Mouse (Mus musculus) cerebellum, postnatal 25 days (tissue): ENCODE measurements at regions not wholly inside any gene's neighbourhood (a gene's known extent, or its start where the extent isn't known, plus 50 kb on each side); places are given as distances from the start of the nearest gene placed in this dataset.

Experiments
- DNase-seq, 2 experiments: peaks; one replicate each; pipeline ENCODE4 v3.0.0; 2021; ENCODE audit warnings: mixed read lengths in 2 of 2

DNA sequence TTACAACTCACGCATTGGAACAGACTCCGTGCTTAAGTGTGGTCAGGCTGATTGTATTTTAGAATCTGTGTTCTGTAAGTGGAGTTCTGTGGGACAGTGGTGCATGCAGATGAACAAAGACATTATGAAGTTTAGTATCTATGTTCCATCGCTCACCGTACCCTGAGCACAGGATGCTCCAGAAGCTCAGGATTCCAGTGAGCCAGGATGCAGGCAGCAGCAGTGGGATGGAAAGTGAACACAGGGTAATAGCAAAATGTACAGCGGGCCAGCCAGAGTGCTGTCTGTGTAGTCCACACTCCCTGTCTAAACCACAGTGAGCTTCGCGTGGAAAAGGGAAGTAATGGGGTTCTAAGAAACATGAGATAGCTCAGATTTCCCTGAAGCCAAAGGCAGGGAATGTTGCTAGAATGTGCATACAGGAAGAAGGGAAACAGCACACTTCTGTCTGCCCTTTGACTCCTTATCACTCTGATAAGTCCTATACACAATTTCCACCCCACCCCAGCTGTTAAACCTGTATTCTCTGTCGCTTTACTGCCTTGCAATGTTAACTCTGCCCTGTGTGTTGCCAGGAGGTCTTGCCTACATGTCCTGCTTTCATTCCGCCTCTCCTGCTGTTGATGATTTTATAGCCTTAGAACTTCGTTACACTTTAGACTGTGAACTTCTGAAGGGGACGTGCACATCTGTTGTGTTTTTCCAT is 178.3 kb upstream of the Btg1 start:
- no peak for DNase-seq

GRCm38 (mm10) chr10:96442165-96442564 is 174.6 kb upstream of the Btg1 start:
- DNase-seq = no peak

GRCm38 (mm10) chr10:96450266-96450665 is 166.5 kb upstream of the Btg1 start:
- no peak for DNase-seq

GRCm38 (mm10) chr10:96454857-96455256 is 161.9 kb upstream of the Btg1 start:
- DNase-seq = no peak

DNA sequence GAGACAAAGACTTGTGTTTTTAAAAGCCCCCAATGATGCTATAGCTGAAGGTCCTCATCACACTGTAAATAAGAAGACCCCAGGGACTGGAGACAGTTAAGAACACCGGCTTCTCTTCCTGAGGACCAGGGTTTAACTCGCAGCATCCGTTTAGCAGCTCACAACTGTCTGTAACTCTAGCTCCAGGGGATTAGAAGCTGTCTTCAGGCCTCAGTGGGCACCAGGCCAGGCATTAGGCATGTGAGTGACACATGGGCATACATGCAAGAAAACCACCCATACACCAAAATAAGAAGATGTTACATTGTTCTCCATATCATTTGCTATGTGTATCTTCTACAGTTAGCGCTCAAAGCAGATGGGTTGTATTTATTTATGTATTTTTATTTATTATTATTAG is 158.3 kb upstream of the Btg1 start:
- peak in 1 of 2 experiments; percentile 16 for DNase-seq

GRCm38 (mm10) chr10:96459186-96459585 is 157.6 kb upstream of the Btg1 start:
- no peak for DNase-seq

DNA sequence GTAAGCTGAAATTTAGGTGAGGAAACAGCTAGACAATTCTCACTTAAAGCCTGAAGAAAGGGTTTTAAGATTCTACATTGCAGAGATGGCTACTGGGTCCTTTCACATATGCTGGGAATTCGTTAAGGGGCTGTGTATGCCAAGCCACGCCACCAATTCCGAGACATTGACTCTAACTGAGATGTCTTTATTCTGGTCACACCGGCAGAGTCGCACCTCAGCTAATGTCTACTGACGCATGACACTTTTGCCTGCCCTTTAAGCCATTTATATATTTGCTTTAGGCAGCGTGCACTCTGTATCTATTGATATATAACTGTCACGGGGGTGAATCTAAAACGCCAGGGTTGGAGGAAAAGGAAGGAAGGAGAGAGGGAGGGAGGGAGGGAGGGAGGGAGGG is 156.7 kb upstream of the Btg1 start:
- no peak for DNase-seq

- DNase-seq = peak in 1 of 2 experiments; percentile 16
Observed at GRCm38 (mm10) chr10:96460617-96461338, 156.0 kb upstream of the Btg1 start.

GRCm38 (mm10) chr10:96465967-96466366 is 150.8 kb upstream of the Btg1 start:
- no peak for DNase-seq

GRCm38 (mm10) chr10:96466845-96467244 is 150.0 kb upstream of the Btg1 start:
- no peak for DNase-seq

- DNase-seq = no peak
Observed at GRCm38 (mm10) chr10:96467661-96468060, 149.1 kb upstream of the Btg1 start.

DNA sequence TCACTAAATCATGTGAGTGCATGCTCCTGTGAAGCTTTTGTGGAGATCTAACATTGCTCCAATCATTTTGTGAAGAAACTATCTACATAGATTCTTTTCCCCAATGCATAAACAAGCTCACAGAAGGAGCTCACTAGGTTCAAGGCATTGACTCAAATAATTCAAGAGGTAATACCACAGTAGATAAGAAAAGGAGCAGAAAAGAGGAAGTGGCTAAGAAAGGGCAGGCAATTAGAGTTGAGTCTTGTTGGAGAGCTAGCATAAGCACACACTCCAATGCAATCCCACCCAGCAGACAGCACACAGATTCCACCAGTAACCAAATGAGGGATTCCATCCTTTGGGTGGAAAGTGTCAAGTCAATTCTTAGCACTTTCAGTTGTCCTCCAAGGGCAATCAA is 145.3 kb upstream of the Btg1 start:
- DNase-seq = no peak

DNA sequence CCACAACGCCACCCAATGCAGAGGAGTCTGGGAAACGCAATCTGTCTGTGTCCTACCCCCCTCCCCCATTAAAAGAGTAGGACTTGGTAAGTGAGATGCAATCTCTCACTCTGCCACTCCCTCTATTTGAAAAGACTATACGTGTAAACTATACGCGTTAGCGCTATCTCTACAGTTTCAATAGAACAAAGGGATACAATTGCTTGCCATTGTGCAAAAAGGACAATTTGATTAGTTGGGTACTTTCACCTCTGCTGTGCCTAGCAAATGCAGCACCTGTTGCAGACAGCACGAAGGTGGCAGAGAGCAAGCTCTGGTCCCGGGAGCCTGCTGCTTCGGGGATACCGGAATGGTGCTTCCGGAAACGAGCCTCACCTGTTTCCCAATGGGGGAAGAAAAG is 137.5 kb upstream of the Btg1 start:
- DNase-seq = no peak

DNA sequence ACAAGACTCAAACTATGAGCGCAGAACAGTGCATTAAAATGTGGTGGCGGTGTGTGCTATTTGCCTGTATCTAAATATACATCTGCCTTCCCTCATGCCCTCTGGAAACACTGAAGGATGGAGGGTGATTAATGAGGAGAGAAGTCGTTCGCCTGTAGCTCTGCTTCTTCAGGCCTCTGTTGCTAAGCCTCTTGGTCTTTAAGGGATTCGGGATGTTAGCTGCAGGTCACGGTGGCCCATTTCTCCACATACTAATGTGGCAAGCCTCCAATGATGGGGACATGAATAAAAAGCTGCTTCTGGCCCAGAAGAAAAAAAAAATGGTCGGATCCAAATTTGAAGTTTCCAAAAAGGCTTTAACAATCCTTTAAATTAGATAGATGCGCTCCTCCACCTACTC is 137.0 kb upstream of the Btg1 start:
- no peak for DNase-seq

DNA sequence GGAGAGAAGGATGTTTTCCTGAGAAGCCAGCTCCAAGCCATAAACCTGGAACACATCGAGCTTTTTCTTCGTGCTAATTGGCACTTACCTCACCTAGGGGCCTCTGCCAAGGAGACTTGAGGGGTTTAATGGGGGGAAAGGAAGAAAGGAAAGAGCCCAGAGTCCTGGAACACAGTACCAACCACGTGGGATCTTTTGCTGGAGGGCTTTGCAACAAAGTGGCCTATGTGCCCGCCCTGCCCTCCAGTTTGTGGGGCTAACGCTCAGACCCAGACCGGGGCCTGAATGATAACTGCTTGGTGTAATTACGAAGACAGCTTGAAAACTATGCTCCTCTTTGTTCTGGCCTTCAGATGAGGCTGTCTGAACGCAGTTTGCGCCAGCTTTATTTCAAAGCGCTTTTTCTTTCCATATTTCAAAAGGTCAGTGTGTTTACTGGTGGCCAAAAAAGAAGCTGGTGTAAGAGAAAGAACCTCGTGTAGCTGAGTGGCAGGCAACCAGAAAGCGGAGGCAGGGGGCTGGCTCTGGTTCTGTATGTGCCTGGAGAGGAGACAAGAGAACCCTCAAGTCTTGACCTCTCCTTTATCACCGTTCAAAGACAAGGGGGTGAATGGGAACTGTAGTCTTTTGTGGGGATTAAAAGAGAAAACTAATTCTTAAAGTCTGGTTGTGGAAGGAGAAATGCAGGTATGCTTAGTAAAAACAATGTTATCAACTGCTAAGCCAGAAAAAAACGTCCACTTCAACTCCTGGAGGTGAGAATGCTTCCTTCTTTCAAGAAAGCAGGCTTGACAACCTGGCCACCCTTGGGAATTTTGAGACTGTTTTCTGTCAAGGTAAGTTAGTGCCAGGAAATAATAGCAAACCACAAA is 136.1 kb upstream of the Btg1 start:
- peak; percentile 25 to 31 for DNase-seq

DNA sequence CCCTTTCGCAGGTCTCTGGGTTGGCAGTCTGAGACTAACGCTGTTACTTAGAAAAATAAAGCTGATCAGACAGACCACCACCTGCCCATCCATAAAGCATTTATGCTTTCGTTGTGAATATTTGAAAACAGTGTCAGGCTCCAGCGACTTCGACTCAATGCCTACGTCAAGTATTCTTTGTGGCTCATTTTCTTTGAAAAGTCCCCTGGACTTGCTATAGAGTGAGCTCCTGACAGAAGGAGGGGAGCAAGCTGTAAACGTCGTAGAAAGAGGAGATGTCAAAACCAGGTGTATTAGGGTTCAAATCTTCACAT is 135.5 kb upstream of the Btg1 start:
- no peak for DNase-seq

- no peak for DNase-seq
Observed at GRCm38 (mm10) chr10:96486724-96487123, 130.1 kb upstream of the Btg1 start.

DNA sequence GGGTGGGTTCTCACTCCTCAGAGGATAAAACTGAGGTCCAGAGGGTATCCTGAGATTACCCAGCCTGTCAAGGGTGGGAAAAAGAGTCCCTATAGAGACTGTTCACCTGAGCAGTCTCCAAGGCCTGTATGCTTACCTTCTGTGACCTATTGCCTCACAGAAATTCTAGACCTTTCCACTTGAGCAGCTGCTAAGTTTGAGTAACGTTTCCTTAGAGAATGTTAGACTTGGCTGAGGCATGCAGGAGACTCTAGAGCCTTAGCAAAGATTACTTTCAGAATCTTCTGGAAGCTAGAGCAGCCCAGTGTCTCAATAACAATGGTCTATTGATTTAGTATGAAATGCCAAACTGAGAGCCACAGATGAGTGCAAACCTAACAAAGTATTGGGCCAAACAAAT is 123.1 kb upstream of the Btg1 start:
- no peak for DNase-seq

- DNase-seq = no peak
Observed at GRCm38 (mm10) chr10:96496700-96497099, 120.1 kb upstream of the Btg1 start.

DNA sequence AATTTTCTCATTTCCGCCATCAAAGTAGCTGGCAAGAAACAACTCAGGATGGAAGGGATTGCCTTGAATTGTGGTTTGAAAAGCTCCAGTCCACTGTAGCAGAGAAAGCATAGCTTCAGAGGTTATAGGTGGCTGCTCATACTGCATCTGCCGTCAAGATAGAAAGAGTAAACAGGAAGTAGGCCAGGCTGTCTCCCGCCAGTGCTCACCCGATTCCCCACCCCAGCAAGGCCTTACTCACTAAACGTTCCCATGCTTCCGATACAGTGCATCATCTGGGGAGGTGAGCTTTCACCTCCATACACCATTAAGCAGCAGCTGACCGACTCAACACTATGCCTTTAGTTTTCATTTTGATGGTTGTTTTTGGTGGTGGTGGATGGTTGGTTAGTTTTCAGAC is 119.3 kb upstream of the Btg1 start:
- no peak for DNase-seq

- no peak for DNase-seq
Observed at GRCm38 (mm10) chr10:96499274-96499673, 117.5 kb upstream of the Btg1 start.

DNA sequence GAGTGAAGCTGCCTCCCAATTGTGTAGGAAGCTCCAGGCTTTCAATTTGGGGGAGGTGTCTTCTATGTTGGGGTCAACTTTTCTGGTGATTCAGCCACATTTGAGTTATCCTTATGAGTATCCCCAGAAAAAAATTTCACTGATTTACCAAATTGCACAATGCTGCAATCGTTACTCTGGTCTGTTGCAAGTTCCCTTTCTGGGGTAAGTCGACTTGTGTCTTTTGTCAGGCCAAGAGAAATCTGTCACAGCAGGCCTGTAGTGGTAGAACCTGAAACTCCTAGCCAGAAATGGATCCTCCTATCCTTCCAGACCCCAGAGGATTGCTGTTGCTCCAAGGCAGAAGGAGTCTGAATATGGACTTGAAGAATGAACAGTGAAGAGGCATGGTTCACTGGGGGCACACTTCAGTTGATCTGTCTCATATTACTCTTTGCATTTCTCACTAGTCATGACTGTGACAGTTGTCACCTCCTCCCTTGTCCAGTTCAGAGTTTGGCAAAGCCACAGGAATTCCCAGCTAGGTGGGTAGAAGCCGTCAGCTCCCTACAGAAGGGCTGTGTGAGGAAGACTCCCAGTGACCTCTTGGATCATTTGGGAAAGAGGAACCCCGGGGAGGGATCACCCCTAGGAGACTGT is 114.6 kb upstream of the Btg1 start:
- DNase-seq = no peak

GRCm38 (mm10) chr10:96502736-96503135 is 114.1 kb upstream of the Btg1 start:
- DNase-seq = peak; percentile 79 to 80
